Mouse (Mus musculus) midbrain, embryonic 14.5 days (tissue): Measurements from ENCODE around the gene Mpp6. TPM values are rescaled to one million over a fixed set of nuclear protein-coding genes. Genes with fewer than 3 reads are reported as not detected.

Experiments used
- ATAC-seq: fragments of 200-750 bp; cut with Nextera tagmentation; 2 replicates; pipeline ENCODE4 v1.8.0; 2017; ENCODE audit warnings: moderate number of reproducible peaks, moderate library complexity; ENCODE audit not compliant: low FRiP score, low TSS enrichment
- DNase-seq: peaks from one replicate; pipeline ENCODE4 v3.0.0-alpha.2; 2015
- H3K27ac ChIP-seq: fragments of 300-500 bp; sonication (generic); replicated peaks from 2 replicates; pipeline ENCODE4 v1.5.1; 2014; ENCODE audit warnings: mild to moderate bottlenecking, low read depth, low read length, moderate library complexity
- H3K27me3 ChIP-seq: fragments of 300-500 bp; sonication (generic); 2 replicates; pipeline ENCODE4 v1.6.1; 2014; ENCODE audit warnings: low read length, control low read depth, mixed read lengths; ENCODE audit not compliant: control insufficient read depth, insufficient read depth
- H3K36me3 ChIP-seq: fragments of 300-500 bp; sonication (generic); 2 replicates; pipeline ENCODE4 v1.6.1; 2014; ENCODE audit warnings: low read length, control low read depth; ENCODE audit not compliant: control insufficient read depth, insufficient read depth
- H3K4me1 ChIP-seq: fragments of 300-500 bp; sonication (generic); 2 replicates; pipeline ENCODE4 v1.6.1; 2014; ENCODE audit warnings: mild to moderate bottlenecking, antibody characterized with exemption, low read length, control low read depth; ENCODE audit not compliant: control insufficient read depth, insufficient read depth
- H3K4me2 ChIP-seq: fragments of 300-500 bp; sonication (generic); 2 replicates; pipeline ENCODE4 v1.6.1; 2014; ENCODE audit warnings: mild to moderate bottlenecking, low read length, moderate library complexity
- H3K4me3 ChIP-seq: fragments of 300-500 bp; sonication (generic); replicated peaks from 2 replicates; pipeline ENCODE4 v1.5.1; 2014; ENCODE audit warnings: low read depth, low read length
- H3K9ac ChIP-seq: fragments of 300-500 bp; sonication (generic); replicated peaks from 2 replicates; pipeline ENCODE4 v1.6.1; 2014; ENCODE audit warnings: mild to moderate bottlenecking, low read length, moderate library complexity
- H3K9me3 ChIP-seq: fragments of 300-500 bp; sonication (generic); 2 replicates; pipeline ENCODE4 v1.6.1; 2016; ENCODE audit warnings: low read length, control low read depth, mixed read lengths; ENCODE audit not compliant: control insufficient read depth
- WGBS: fragments of 180-500 bp; shearing (Covaris S2); extraction: QIAGEN DNeasy Blood & Tissue Kit; methylation state at CpG from one replicate; pipeline ENCODE4 v1.1.7; 2014; 5-methylcytosine and 5-hydroxymethylcytosine counted together
- polyA plus RNA-seq: library from polyadenylated mRNA; unstranded; fragments of >200 nt; fragmentation: Nextera tagmentation; extraction: Ambion mirVana; gene quantifications from 2 replicates; pipeline ENCODE4 v1.2.1, GENCODE M21; 2014

The Mpp6 gene
- polyA plus RNA-seq, 1 experiment from 2014 or later, result 63.1 TPM

DNA sequence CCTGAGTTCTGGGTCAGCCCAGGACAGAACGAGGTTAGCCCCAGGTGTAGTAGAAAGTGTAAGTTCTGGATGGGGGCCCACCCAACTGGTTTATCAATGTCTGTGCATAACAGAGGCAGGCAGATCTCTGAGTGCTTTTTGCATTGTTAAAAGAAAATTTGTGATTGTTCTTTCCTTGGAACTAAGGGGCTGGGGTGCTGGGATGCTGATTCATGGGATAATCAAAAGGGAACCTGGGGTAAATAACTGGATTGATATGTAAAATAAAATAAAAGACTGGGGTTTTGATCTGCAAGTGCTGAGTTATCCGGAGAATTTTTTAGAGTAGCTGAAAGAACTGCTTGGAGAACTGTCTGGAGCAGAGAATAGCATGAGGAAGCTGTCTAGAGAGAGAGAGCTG is 14.2 kb downstream of the Mpp6 start:
- Histone ChIP-seq H3K4me2 (no peak overlapping the region), H3K9me3 (no peaks in the 10 kb centered on the region), H3K27me3 (no peaks in the 10 kb centered on the region), H3K9ac (no peak overlapping the region), H3K4me3 (no peak overlapping the region), H3K4me1 (no peaks in the 10 kb centered on the region), H3K27ac (no peak overlapping the region), H3K36me3 (0 out of 2 replicates have a peak, but pooled peaks cover 3% of the 10 kb centered on the region)
- ATAC-seq (no peak), DNase-seq (no peak)
- 92% methylated on average over 2 of the region's 2 CpGs for WGBS

DNA sequence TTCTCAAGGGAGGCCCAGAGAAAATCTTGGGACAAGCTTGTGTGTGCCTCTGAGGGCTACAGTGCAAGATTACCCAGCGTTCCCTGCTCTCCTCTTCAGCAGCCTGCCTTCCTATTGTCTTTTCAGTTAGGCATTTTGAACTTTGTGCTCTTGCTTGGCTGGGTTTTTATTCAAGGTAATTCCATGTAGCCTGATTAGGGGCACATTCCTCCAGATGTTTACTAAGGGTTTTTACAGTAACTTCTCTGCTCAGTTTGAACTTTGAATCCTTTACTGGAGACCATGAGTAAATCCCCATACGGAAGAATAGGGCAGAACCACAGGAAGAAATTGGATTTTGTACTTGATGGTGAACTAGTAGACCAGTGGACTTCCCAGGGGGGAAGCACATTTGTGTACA is 16.3 kb downstream of the Mpp6 start:
- Histone ChIP-seq H3K27me3 (no peaks in the 10 kb centered on the region), H3K4me3 (no peak overlapping the region), H3K9ac (no peak overlapping the region), H3K4me1 (no peaks in the 10 kb centered on the region), H3K9me3 (no peaks in the 10 kb centered on the region), H3K4me2 (no peak overlapping the region), H3K36me3 (0 out of 2 replicates have a peak, but pooled peaks cover 3% of the 10 kb centered on the region), H3K27ac (no peak overlapping the region)
- DNase-seq (no peak), ATAC-seq (no peak)
- WGBS, result 91% methylated on average over 2 of the region's 2 CpGs

- H3K4me3 ChIP-seq, result no peak overlapping the region
- WGBS, result 97% methylated on average over 6 of the region's 6 CpGs
- ATAC-seq, result no peak
Measured at GRCm38 (mm10) chr6:50127536-50127935, 17.5 kb downstream of the Mpp6 start.

DNA sequence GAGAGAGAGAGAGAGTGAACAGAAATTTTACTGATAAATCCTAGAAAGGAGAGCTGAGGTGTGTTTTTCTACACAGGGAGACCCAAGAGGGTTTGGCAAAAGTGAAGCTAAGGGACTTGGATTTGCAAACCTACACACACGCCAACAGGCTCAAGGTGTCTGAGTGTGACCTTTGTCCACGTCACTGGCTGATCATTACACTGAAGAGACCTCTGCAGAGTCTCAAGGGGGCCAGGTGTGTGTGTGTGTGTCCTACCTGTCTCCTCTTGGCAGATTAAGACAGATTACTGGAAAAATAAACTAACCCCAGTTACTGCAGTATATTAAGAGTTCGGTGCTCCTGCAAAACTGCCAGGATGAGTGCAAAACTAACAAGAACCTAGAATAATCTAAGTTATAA is 27.6 kb downstream of the Mpp6 start:
- Histone ChIP-seq H3K27me3 (no peaks in the 10 kb centered on the region), H3K36me3 (no peaks in the 10 kb centered on the region), H3K4me3 (no peak overlapping the region), H3K9me3 (no peaks in the 10 kb centered on the region), H3K27ac (no peak overlapping the region), H3K4me1 (no peaks in the 10 kb centered on the region), H3K4me2 (no peak overlapping the region), H3K9ac (no peak overlapping the region)
- WGBS, result 94% methylated on average over 3 of the region's 3 CpGs
- no peak for ATAC-seq
- no peak for DNase-seq

More at GRCm38 (mm10) chr6:50127536-50127935, 17.5 kb downstream of the Mpp6 start:
- Histone ChIP-seq H3K27me3 (no peaks in the 10 kb centered on the region), H3K9me3 (no peaks in the 10 kb centered on the region), H3K27ac (no peak overlapping the region), H3K9ac (no peak overlapping the region), H3K4me2 (no peak overlapping the region), H3K36me3 (0 out of 2 replicates have a peak, but pooled peaks cover 3% of the 10 kb centered on the region), H3K4me1 (no peaks in the 10 kb centered on the region)
- no peak for DNase-seq

GRCm38 (mm10) chr6:50139526-50139925 is 29.5 kb downstream of the Mpp6 start:
- H3K27me3 ChIP-seq, result no peaks in the 10 kb centered on the region
- H3K9ac ChIP-seq, result no peak overlapping the region
- WGBS, result 88% methylated on average over 3 of the region's 3 CpGs
- H3K4me1 ChIP-seq, result no peaks in the 10 kb centered on the region
- H3K9me3 ChIP-seq, result no peaks in the 10 kb centered on the region
- no peaks in the 10 kb centered on the region for H3K36me3 ChIP-seq
- DNase-seq (no peak), ATAC-seq (no peak)
- H3K4me3 ChIP-seq, result no peak overlapping the region
- no peak overlapping the region for H3K4me2 ChIP-seq
- no peak overlapping the region for H3K27ac ChIP-seq

DNA sequence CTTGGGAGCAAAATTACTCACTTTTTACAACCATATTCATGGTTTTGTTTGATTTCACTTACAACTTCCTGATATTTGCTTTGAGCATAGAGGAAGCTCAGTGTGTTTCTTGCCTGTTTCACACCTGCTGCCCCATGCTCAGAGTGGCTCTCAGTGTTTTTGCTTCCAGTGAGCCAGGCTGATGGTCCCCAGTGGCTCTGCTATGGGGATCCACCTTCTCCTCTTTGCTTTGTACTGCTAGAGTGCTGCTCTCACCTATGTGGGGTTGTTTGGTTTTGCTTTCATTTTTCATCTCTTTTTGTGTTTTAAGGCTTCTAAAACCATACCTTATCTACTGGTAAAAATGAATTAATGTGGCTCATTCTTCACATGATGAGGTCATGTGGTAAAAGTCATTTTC is 36.1 kb downstream of the Mpp6 start:
- Histone ChIP-seq H3K36me3 (peaks cover 3% of the 10 kb centered on the region; the same call in 1 of the 2 replicates), H3K9ac (no peak overlapping the region), H3K4me2 (no peak overlapping the region), H3K4me1 (no peaks in the 10 kb centered on the region), H3K9me3 (no peaks in the 10 kb centered on the region), H3K27ac (no peak overlapping the region), H3K27me3 (no peaks in the 10 kb centered on the region), H3K4me3 (no peak overlapping the region)
- no peak for ATAC-seq
- DNase-seq, result no peak

GRCm38 (mm10) chr6:50149378-50149777 is 39.3 kb downstream of the Mpp6 start:
- no peak for ATAC-seq
- WGBS, result 95% methylated on average over 4 of the region's 4 CpGs

GRCm38 (mm10) chr6:50159842-50160241 is 49.8 kb downstream of the Mpp6 start:
- ATAC-seq (no peak), DNase-seq (no peak)
- H3K9me3 ChIP-seq, result no peaks in the 10 kb centered on the region
- H3K27me3 ChIP-seq, result no peaks in the 10 kb centered on the region
- H3K36me3 ChIP-seq, result no peaks in the 10 kb centered on the region
- no peak overlapping the region for H3K9ac ChIP-seq
- no peak overlapping the region for H3K4me2 ChIP-seq
- no peak overlapping the region for H3K4me3 ChIP-seq
- H3K27ac ChIP-seq, result no peak overlapping the region
- 79% methylated on average over 6 of the region's 6 CpGs for WGBS
- H3K4me1 ChIP-seq, result no peaks in the 10 kb centered on the region

More at GRCm38 (mm10) chr6:50149378-50149777, 39.3 kb downstream of the Mpp6 start:
- no peak overlapping the region for H3K4me3 ChIP-seq
- H3K9ac ChIP-seq, result no peak overlapping the region
- H3K27ac ChIP-seq, result no peak overlapping the region
- no peaks in the 10 kb centered on the region for H3K27me3 ChIP-seq
- no peak overlapping the region for H3K4me2 ChIP-seq
- DNase-seq, result no peak
- H3K9me3 ChIP-seq, result no peaks in the 10 kb centered on the region
- peaks cover 3% of the 10 kb centered on the region; the same call in 1 of the 2 replicates for H3K36me3 ChIP-seq
- no peaks in the 10 kb centered on the region for H3K4me1 ChIP-seq

DNA sequence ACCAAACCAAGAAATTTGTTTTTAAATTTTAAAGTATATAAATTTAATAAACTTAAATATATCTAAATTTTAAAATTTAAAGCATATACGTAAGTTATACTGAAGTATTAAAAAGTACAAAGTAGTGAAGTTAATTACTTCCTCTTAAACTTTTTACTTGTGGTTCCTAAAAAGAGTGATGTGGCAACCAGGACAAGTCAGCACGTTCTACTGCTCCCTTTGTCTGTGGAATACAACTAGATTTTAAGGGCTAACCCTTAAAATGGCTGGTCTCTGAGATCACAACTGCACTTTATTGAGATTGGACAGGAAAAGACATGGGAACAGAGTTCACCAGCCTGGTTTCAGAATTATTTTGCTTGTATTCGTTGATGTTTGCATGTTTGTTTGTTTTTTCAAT is 53.0 kb downstream of the Mpp6 start:
- H3K4me3 ChIP-seq, result no peak overlapping the region
- no peaks in the 10 kb centered on the region for H3K9me3 ChIP-seq
- whole genome bisulfite sequencing, result 94% methylated on average over 3 of the region's 3 CpGs
- no peak overlapping the region for H3K27ac ChIP-seq
- no peak for ATAC-seq
- no peaks in the 10 kb centered on the region for H3K4me1 ChIP-seq
- H3K36me3 ChIP-seq, result no peaks in the 10 kb centered on the region
- H3K4me2 ChIP-seq, result no peak overlapping the region
- DNase-seq, result no peak
- H3K9ac ChIP-seq, result no peak overlapping the region
- H3K27me3 ChIP-seq, result no peaks in the 10 kb centered on the region
